Mouse (Mus musculus): ENCODE data around the gene Lmod2. TPM values are rescaled to one million over a fixed set of nuclear protein-coding genes. Genes with fewer than 3 reads are reported as not detected.

The Lmod2 gene
- polyA plus RNA-seq, 1 experiment from 2014 or later, result 1.8 TPM

DNA sequence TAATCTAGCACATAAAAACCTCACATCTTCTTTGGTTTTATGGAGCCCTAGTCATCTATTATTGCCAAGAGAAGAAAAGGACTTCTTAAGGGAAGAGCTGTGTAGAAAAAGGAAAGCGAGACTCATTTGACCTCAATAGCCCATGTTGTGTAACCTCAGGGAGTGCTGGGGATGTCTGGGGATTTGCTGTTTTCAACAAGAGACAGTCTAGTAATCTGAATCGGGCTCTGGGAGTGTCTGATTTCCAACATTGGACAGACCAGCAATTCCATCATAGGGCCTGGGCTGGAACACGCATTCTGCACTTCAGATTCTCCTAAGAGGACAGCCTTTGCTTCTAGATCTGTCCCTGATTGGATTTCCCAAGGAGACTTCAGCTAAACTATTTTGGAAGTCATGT, 14.1 kb upstream of the Lmod2 start:
- Histone ChIP-seq H3K9me3 (no peaks in the 10 kb centered on the region), H3K4me2 (no peak overlapping the region), H3K9ac (no peak overlapping the region), H3K27me3 (no peaks in the 10 kb centered on the region), H3K27ac (no peak overlapping the region), H3K4me3 (no peak overlapping the region), H3K36me3 (no peaks in the 10 kb centered on the region), H3K4me1 (peaks cover 22% of the 10 kb centered on the region)
- ATAC-seq (ENCODE audit: borderline replicate concordance, extremely low read depth, low FRiP score, low TSS enrichment), result no peak
- 75% methylated on average over 3 of the region's 3 CpGs for WGBS

DNA sequence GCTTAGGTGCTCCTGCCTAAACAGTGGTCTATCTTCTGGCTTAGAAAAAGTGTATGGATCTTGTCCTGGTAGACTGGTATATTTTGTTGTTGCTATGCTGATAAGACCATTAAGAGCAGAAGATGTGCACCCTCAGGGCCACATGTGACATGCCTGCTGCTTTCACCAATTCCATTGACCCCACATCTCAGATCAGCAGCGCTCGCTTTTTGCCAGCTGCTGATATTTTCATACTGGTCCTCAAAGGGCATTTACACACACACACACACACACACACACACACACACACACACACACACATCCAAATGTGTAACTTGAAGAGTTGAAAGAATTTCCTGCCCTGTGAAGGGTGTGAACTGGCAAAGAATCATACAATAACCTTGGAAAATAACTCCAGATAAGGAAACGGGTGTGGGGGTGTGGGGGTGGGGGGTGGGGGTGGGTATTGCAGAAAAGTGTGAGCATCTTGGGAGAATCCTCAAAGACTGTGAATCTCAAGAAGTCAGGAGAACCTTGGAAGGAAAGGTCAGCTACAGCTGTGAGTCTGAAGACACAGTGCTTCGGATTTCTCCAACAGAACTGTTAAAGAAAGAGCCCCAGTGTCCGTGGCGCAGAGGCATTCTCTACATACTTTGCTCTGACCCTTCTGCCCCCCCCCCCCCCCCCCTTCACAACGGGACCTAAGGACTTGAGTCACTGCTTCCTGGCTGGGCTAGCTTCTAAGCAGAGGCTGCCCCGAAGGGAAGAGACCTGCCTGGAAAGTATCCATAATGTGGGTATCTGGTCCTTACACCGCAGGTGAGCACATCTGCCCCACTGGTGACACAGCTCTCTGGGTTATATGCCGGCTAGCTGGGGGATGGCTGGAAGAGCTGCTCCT, 11.9 kb upstream of the Lmod2 start:
- Histone ChIP-seq H3K9me3 (no peaks in the 10 kb centered on the region), H3K27ac (peak overlapping the region; percentile 27; the same call in 1 of the 2 replicates), H3K27me3 (no peaks in the 10 kb centered on the region), H3K4me3 (no peak overlapping the region), H3K4me2 (peak overlapping the region; percentile 0; the same call in 1 of the 2 replicates), H3K4me1 (peaks cover 22% of the 10 kb centered on the region), H3K36me3 (no peaks in the 10 kb centered on the region), H3K9ac (no peak overlapping the region)
- ATAC-seq (ENCODE audit: borderline replicate concordance, extremely low read depth, low FRiP score, low TSS enrichment), result peak; percentile 44; the same call in 1 of the 2 replicates
- 19% methylated on average over 9 of the region's 10 CpGs for WGBS

DNA sequence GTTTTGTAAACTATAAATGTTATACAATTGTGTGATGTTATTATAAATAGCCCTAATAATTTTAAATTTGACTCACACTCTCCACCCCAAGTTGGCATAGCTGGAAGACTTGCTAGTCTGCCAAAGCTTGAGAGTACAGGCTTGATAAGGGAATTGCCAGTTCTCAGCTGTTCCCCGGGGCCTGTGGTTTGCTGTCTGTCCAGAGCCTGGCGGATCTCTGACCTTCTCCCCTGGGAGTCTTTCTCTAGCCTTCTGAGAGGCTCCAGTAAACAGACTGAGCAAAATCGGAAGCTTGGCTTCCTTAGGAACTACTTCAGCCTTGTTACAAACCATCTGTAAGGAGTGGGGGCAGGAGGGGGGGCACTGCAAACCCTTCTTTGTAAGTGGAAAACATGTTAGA, 10.7 kb upstream of the Lmod2 start:
- ATAC-seq (ENCODE audit: borderline replicate concordance, extremely low read depth, low FRiP score, low TSS enrichment), result peak; percentile 64; the same call in 1 of the 2 replicates
- Histone ChIP-seq H3K4me1 (peaks cover 24% of the 10 kb centered on the region), H3K36me3 (no peaks in the 10 kb centered on the region), H3K27me3 (no peaks in the 10 kb centered on the region), H3K9ac (no peak overlapping the region), H3K9me3 (no peaks in the 10 kb centered on the region), H3K4me2 (no peak overlapping the region), H3K4me3 (no peak overlapping the region), H3K27ac (peak overlapping the region; percentile 69)
- 15% methylated on average over 3 of the region's 3 CpGs for WGBS

DNA sequence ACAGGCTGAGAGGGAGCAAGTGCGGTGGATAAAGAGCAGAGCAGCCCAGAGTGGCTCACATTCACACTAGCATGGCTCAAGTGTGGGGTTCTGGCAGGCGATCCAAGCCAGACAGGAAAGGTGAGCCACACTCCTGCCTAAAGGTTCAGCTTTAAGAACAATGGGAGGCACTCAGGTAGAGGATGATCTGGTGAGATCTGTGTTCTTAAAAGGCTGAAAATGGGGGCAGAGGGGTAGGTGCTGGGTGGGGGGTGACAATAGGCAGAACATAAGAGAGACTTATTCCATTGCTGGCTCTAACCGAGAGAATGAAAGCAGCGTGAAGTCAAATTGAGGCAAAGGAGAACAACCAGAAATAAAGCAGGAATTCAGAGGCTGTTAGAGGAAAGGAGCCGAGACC, 7.3 kb upstream of the Lmod2 start:
- Histone ChIP-seq H3K9ac (no peak overlapping the region), H3K36me3 (no peaks in the 10 kb centered on the region), H3K4me3 (no peak overlapping the region), H3K27me3 (no peaks in the 10 kb centered on the region), H3K9me3 (no peaks in the 10 kb centered on the region), H3K27ac (peak overlapping the region; percentile 58; the same call in 1 of the 2 replicates), H3K4me1 (peaks cover 25% of the 10 kb centered on the region), H3K4me2 (no peak overlapping the region)
- ATAC-seq (ENCODE audit: borderline replicate concordance, extremely low read depth, low FRiP score, low TSS enrichment), result no peak
- 72% methylated on average over 5 of the region's 5 CpGs for WGBS

DNA sequence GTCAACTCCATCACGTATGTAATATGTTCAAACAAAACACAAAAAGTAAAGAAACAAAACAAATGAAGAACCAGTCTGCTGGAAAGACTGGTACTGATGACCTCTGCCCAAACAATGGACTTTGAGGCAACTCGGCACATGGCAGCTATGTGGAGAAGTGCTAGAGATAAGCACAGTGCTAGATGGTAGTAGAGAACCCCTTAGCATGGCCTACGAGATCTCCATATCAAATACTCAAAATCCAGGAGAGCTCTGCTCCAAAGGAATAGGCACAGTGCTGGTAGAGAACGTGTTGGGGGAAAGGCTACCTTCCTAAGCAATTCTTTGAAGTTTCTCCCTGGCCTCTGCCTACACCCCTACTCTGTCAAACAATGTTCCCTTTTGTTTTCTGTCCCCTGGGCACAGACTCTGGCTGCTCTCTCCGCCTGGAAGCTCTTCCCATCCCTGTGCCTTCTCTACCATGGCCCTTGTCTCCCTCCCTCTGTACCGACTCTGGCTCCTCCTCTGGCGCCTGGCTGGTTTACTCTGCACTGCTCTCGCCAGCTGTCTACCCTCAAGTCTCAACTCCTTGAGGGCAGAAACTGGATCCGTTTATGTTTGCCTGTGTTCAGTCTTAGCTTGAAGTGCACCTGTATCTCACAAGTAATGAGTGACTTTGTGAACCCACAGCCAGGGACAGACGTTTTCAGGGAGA, 5.9 kb upstream of the Lmod2 start:
- peak; percentile 85 for ATAC-seq (ENCODE audit: borderline replicate concordance, extremely low read depth, low FRiP score, low TSS enrichment)
- peaks cover 13% of the 10 kb centered on the region for H3K4me1 ChIP-seq
- H3K36me3 ChIP-seq, result no peaks in the 10 kb centered on the region
- H3K27me3 ChIP-seq, result no peaks in the 10 kb centered on the region
- peak overlapping the region; percentile 49 for H3K27ac ChIP-seq
- 28% methylated on average over 10 of the region's 10 CpGs for WGBS
- H3K9ac ChIP-seq, result no peak overlapping the region
- H3K4me2 ChIP-seq, result 0 out of 2 replicates have a peak overlapping the region, but pooled peaks have one; percentile 1
- H3K9me3 ChIP-seq, result no peaks in the 10 kb centered on the region
- no peak overlapping the region for H3K4me3 ChIP-seq

DNA sequence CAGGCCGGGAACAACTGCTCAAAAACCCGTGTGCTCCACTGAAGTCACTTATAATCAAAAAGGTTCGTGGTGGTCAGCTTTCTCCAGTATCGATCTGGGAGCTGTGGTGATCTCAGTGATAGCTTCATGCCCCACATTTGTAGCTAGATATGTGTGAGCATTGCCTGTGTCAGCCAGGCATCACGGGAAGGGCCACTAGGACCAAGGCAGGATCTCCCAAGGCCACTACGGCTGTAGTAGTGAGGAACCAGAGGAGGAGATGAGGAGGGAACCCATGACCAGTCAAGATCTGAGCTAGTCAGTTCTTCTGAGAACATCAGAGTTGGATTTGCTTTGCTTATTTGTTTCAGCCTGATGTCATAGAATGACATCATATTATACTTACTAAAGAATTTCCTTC, 1.6 kb downstream of the Lmod2 start:
- Histone ChIP-seq H3K9me3 (no peaks in the 10 kb centered on the region), H3K27me3 (no peaks in the 10 kb centered on the region), H3K27ac (no peak overlapping the region), H3K4me1 (peaks cover 8% of the 10 kb centered on the region), H3K4me3 (no peak overlapping the region), H3K4me2 (no peak overlapping the region), H3K36me3 (no peaks in the 10 kb centered on the region), H3K9ac (no peak overlapping the region)
- WGBS, result 85% methylated on average over 6 of the region's 6 CpGs
- no peak for ATAC-seq (ENCODE audit: borderline replicate concordance, extremely low read depth, low FRiP score, low TSS enrichment)

DNA sequence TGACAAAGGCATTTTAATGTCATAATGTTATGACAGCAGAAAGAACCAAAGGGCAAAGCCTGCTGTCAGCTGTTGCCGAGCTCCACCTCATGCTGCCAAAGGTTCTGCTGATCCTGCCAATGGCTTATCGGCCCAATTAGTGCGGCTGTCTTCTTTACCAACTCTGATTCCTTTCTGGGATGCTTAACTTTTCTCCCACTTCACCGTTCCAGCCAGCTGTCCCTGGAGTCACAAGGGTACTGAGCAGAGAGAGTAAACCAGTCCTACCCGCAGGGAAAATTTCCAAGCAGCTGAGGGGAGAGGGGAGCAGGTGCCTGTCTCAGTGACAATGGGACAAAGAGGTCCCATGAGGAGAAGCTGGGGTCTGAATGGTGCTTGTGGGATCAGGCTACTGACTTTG, 2.1 kb downstream of the Lmod2 start:
- WGBS, result 84% methylated on average over 5 of the region's 5 CpGs
- Histone ChIP-seq H3K9me3 (no peaks in the 10 kb centered on the region), H3K36me3 (no peaks in the 10 kb centered on the region), H3K4me3 (no peak overlapping the region), H3K27me3 (no peaks in the 10 kb centered on the region), H3K4me2 (no peak overlapping the region), H3K9ac (no peak overlapping the region), H3K27ac (no peak overlapping the region), H3K4me1 (peaks cover 8% of the 10 kb centered on the region)
- ATAC-seq (ENCODE audit: borderline replicate concordance, extremely low read depth, low FRiP score, low TSS enrichment), result no peak

DNA sequence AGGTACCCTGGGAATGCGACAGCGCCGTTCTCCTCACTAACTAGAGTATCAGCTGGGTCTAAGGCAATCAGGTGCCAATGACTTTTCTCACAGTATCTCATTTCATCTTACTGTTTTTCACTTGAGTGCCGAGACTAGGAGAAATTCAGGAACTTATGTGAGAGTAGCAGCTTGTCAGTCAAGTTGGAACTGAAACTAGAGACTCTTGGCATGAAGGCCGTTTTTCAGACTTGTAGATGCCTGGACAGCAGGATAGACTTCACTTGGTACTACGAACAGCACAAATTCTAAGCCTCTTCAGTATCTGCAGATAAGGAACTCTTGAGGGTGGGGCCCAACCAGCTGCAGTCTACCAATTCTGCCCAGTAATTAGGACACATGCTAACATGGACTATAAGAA, 2.6 kb downstream of the Lmod2 start:
- no peak overlapping the region for H3K4me2 ChIP-seq

DNA sequence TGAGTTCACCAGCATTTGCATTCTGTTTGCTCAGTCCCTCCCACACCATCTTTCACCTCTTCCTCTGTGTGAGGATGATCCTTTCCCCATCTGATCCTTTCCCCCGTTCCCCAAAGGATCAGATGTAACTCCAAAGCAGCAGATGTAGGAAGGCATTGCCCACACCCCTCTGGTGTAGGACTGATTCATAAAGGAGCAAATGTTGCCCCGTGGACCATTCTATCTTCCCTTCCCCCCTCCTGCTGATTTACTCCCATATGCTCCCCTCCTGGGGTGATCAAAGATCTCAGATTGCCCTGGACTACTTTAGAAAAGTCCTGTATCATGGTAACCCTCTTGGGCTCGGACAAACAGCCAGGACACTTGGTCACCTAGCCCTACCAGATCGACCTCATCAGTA, 3.2 kb downstream of the Lmod2 start:
- no peaks in the 10 kb centered on the region for H3K27me3 ChIP-seq
- H3K9ac ChIP-seq, result no peak overlapping the region
- H3K4me1 ChIP-seq, result peaks cover 8% of the 10 kb centered on the region
- 69% methylated on average over 4 of the region's 4 CpGs for WGBS
- no peak overlapping the region for H3K27ac ChIP-seq
- H3K9me3 ChIP-seq, result no peaks in the 10 kb centered on the region
- no peaks in the 10 kb centered on the region for H3K36me3 ChIP-seq
- H3K4me2 ChIP-seq, result no peak overlapping the region
- H3K4me3 ChIP-seq, result no peak overlapping the region
- no peak for ATAC-seq (ENCODE audit: borderline replicate concordance, extremely low read depth, low FRiP score, low TSS enrichment)

More for the DNA sequence above, 2.6 kb downstream of the Lmod2 start:
- no peak for ATAC-seq (ENCODE audit: borderline replicate concordance, extremely low read depth, low FRiP score, low TSS enrichment)
- H3K27ac ChIP-seq, result no peak overlapping the region
- no peaks in the 10 kb centered on the region for H3K27me3 ChIP-seq
- H3K36me3 ChIP-seq, result no peaks in the 10 kb centered on the region
- H3K9me3 ChIP-seq, result no peaks in the 10 kb centered on the region
- 68% methylated on average over 6 of the region's 6 CpGs for WGBS
- H3K9ac ChIP-seq, result no peak overlapping the region
- no peak overlapping the region for H3K4me3 ChIP-seq
- H3K4me1 ChIP-seq, result peaks cover 8% of the 10 kb centered on the region

DNA sequence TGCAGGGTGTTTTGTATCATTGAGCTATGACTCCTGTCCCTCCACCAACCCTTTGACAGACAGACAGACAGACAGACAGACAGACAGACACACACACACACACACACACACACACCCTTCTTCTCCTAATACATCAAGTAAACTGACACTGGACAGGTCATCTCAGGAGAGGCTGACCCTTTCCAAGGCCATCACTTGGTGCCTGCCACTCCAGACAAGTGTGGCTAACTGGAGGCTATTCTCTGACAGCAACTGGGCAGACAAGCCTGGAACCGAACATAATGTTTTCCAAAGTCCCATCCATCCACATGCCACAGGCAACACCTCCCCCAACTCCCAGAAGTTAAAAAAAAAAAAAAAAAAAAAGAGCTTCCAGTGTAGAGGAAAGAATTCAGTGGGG, 4.1 kb downstream of the Lmod2 start:
- Histone ChIP-seq H3K36me3 (no peaks in the 10 kb centered on the region), H3K4me1 (peaks cover 8% of the 10 kb centered on the region), H3K9ac (no peak overlapping the region), H3K9me3 (no peaks in the 10 kb centered on the region), H3K27me3 (no peaks in the 10 kb centered on the region), H3K27ac (no peak overlapping the region), H3K4me3 (no peak overlapping the region), H3K4me2 (no peak overlapping the region)
- WGBS, result 11% methylated on average over 1 of the region's 1 CpGs
- no peak for ATAC-seq (ENCODE audit: borderline replicate concordance, extremely low read depth, low FRiP score, low TSS enrichment)

DNA sequence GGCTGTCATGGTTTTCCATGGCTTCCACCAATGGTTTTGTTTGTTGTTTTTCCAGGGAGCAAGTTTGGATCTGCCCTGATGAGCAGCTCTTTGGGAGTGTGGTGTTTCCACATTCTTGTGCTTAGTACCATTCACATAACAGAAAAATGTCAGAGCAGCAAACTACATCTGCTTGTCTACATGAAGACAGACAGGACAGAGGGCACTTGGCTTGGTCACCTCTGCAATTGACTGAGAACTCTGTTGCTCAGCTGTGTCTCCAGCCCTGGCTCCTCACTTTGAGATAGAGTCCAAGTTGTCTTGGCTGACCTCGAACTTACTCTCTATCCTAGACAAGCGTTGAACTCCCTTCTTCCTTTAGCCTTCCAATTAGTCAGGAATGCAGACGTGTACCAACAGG, 4.8 kb downstream of the Lmod2 start:
- H3K4me1 ChIP-seq, result peaks cover 11% of the 10 kb centered on the region
- WGBS, result 55% methylated on average over 3 of the region's 3 CpGs
- H3K27me3 ChIP-seq, result no peaks in the 10 kb centered on the region
- no peak overlapping the region for H3K4me2 ChIP-seq
- no peak overlapping the region for H3K9ac ChIP-seq
- H3K36me3 ChIP-seq, result no peaks in the 10 kb centered on the region
- no peak overlapping the region for H3K4me3 ChIP-seq
- H3K9me3 ChIP-seq, result no peaks in the 10 kb centered on the region
- ATAC-seq (ENCODE audit: borderline replicate concordance, extremely low read depth, low FRiP score, low TSS enrichment), result no peak
- no peak overlapping the region for H3K27ac ChIP-seq

DNA sequence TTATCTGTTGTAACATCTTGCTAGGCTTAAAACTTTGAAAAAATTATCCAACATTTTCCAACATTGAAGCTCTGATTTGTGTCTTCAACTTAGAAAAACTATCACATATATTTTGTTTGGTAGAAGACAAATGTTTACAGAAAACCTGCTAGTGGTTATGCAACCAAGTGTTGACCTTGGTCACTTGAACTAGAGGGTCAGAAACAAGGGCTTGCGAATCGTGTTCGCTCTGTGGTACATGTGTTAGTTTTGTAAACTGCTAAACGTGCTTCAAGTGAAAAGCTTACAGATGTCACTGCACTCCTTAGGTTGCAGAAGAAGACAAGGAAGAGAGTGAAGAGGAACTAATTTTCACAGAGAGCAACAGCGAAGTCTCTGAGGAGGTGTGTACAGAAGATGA, 5.4 kb downstream of the Lmod2 start:
- no peak for ATAC-seq (ENCODE audit: borderline replicate concordance, extremely low read depth, low FRiP score, low TSS enrichment)
- Histone ChIP-seq H3K36me3 (no peaks in the 10 kb centered on the region), H3K4me1 (peaks cover 11% of the 10 kb centered on the region), H3K9me3 (no peaks in the 10 kb centered on the region), H3K4me2 (no peak overlapping the region), H3K9ac (no peak overlapping the region), H3K27ac (no peak overlapping the region), H3K27me3 (no peaks in the 10 kb centered on the region), H3K4me3 (no peak overlapping the region)
- WGBS, result 68% methylated on average over 5 of the region's 5 CpGs

Data from lung, embryonic 15.5 days (tissue).